Mouse (Mus musculus) olfactory bulb, adult 2 months (tissue): ENCODE results near the gene Ndrg2. TPM values are rescaled to one million over a fixed set of nuclear protein-coding genes. Genes with fewer than 3 reads are reported as not detected.
"Not testable (repeated sequence)": the region's sequence is repeated elsewhere in the genome, so short reads cannot be mapped to it uniquely, and the experiment has no call there.

ENCODE experiments used
- H3K27ac ChIP-seq: fragments of 200-500 bp; 2 replicates; pipeline ENCODE4 v1.5.1; 2012; ENCODE audit warnings: low read depth, low read length; ENCODE audit not compliant: insufficient read depth
- H3K4me1 ChIP-seq: fragments of 200-500 bp; 2 replicates; pipeline ENCODE4 v1.6.1; 2012; ENCODE audit warnings: low read length; ENCODE audit not compliant: control insufficient read depth, insufficient read depth
- H3K4me3 ChIP-seq: fragments of 200-500 bp; 2 replicates; pipeline ENCODE4 v1.5.1; 2012; ENCODE audit warnings: mild to moderate bottlenecking, low read depth, low read length, moderate library complexity; ENCODE audit not compliant: insufficient read depth
- CTCF ChIP-seq: fragments of 200-500 bp; IDR thresholded peaks from 2 replicates; pipeline ENCODE4 v1.5.1; 2012; ENCODE audit warnings: low read depth, mild to moderate bottlenecking, low read length, moderate library complexity; ENCODE audit not compliant: insufficient read depth
- POLR2A ChIP-seq: fragments of 200-500 bp; IDR thresholded peaks from 2 replicates; pipeline ENCODE4 v1.6.1; 2012; ENCODE audit warnings: mild to moderate bottlenecking, low read depth, low read length, moderate library complexity; ENCODE audit not compliant: insufficient read depth
- WGBS: fragments of 180-500 bp; shearing (Covaris S2); methylation state at CpG from one replicate; pipeline ENCODE4 v1.1.7; 2018; 5-methylcytosine and 5-hydroxymethylcytosine counted together
- polyA plus RNA-seq: library from polyadenylated mRNA; stranded (reverse); fragments of >200 nt; gene quantifications from 2 replicates; pipeline ENCODE4 v1.2.4, GENCODE M21; 2012; ENCODE audit warnings: low replicate concordance; ENCODE audit not compliant: missing spikeins, insufficient read depth, insufficient read length

Gene Ndrg2
- polyA plus RNA-seq, 1 experiment: not detected

GRCm38 (mm10) chr14:51930824-51931223, 16.9 kb upstream of the Ndrg2 start:
- H3K4me1 ChIP-seq: peaks cover 7% of the 10 kb centered on the region; the same call in 1 of the 2 replicates
- no peak for TF ChIP-seq CTCF
- TF ChIP-seq POLR2A: no peak
- H3K27ac ChIP-seq: no peak overlapping the region
- H3K4me3 ChIP-seq: no peak overlapping the region
- 27% methylated on average over 5 of the region's 5 CpGs for WGBS

GRCm38 (mm10) chr14:51929968-51930367, 16.0 kb upstream of the Ndrg2 start:
- Histone ChIP-seq H3K4me1 (peaks cover 7% of the 10 kb centered on the region; the same call in 1 of the 2 replicates), H3K27ac (peak overlapping the region; percentile 10), H3K4me3 (no peak overlapping the region)
- TF ChIP-seq CTCF: no peak
- TF ChIP-seq POLR2A: no peak
- WGBS: 36% methylated on average over 9 of the region's 9 CpGs

GRCm38 (mm10) chr14:51929309-51929943, 15.5 kb upstream of the Ndrg2 start:
- TF ChIP-seq CTCF (no peak), POLR2A (no peak)
- Histone ChIP-seq H3K27ac (peak overlapping the region; percentile 29), H3K4me3 (no peak overlapping the region), H3K4me1 (peaks cover 7% of the 10 kb centered on the region; the same call in 1 of the 2 replicates)
- 33% methylated on average over 8 of the region's 8 CpGs for WGBS

GRCm38 (mm10) chr14:51926930-51927329, 13.0 kb upstream of the Ndrg2 start:
- H3K4me3 ChIP-seq, H3K27ac ChIP-seq: not testable (repeated sequence)
- WGBS: 96% methylated on average over 11 of the region's 11 CpGs
- peaks cover 21% of the 10 kb centered on the region for H3K4me1 ChIP-seq

- TF ChIP-seq POLR2A (no peak), CTCF (no peak)
- WGBS: 84% methylated on average over 4 of the region's 4 CpGs
These were observed 9.5 kb upstream of the Ndrg2 start for GRCm38 (mm10) chr14:51923492-51923891.

GRCm38 (mm10) chr14:51922910-51923309, 9.0 kb upstream of the Ndrg2 start:
- peaks cover 20% of the 10 kb centered on the region for H3K4me1 ChIP-seq
- 0 out of 2 replicates have a peak overlapping the region, but pooled peaks have one; percentile 11 for H3K27ac ChIP-seq
- TF ChIP-seq CTCF (no peak), POLR2A (no peak)
- no peak overlapping the region for H3K4me3 ChIP-seq
- 76% methylated on average over 2 of the region's 2 CpGs for WGBS

More at GRCm38 (mm10) chr14:51923492-51923891, 9.5 kb upstream of the Ndrg2 start:
- H3K27ac ChIP-seq: no peak overlapping the region
- H3K4me3 ChIP-seq: no peak overlapping the region
- peaks cover 20% of the 10 kb centered on the region for H3K4me1 ChIP-seq

GRCm38 (mm10) chr14:51922571-51922865, 8.6 kb upstream of the Ndrg2 start, which contains the start of gene Rnase13:
Gene Rnase13 (minus strand): TSS chr14:51922773.
- no peak for TF ChIP-seq POLR2A
- TF ChIP-seq CTCF: no peak
- WGBS: 52% methylated on average over 7 of the region's 7 CpGs
- Histone ChIP-seq H3K27ac (0 out of 2 replicates have a peak within 1 kb of the TSS, but pooled peaks have one; percentile 11), H3K4me3 (no peak within 1 kb of the TSS), H3K4me1 (peaks cover 20% of the 10 kb centered on the region)

- 0 out of 2 replicates have a peak overlapping the region, but pooled peaks have one; percentile 2 for H3K27ac ChIP-seq
- TF ChIP-seq POLR2A: no peak
- 35% methylated on average over 16 of the region's 16 CpGs for WGBS
These were observed 8.0 kb upstream of the Ndrg2 start for GRCm38 (mm10) chr14:51921759-51922570.

GRCm38 (mm10) chr14:51918966-51919365, 5.0 kb upstream of the Ndrg2 start:
- 79% methylated on average over 4 of the region's 4 CpGs for WGBS
- no peak for TF ChIP-seq POLR2A
- TF ChIP-seq CTCF: no peak
- H3K4me1 ChIP-seq: peaks cover 27% of the 10 kb centered on the region
- H3K4me3 ChIP-seq: no peak overlapping the region
- no peak overlapping the region for H3K27ac ChIP-seq

More at GRCm38 (mm10) chr14:51921759-51922570, 8.0 kb upstream of the Ndrg2 start:
- peaks cover 20% of the 10 kb centered on the region for H3K4me1 ChIP-seq
- no peak overlapping the region for H3K4me3 ChIP-seq
